Mouse (Mus musculus) stomach, postnatal 0 days (tissue): ENCODE data around the gene Hist1h3e.

Experiments
- CTCF ChIP-seq: IDR thresholded peaks from 2 replicates; pipeline ENCODE4 v1.5.1; 2016; ENCODE audit warnings: antibody characterized with exemption, low read depth, mild to moderate bottlenecking, moderate library complexity
- EP300 ChIP-seq: optimal IDR thresholded peaks from 2 replicates; pipeline ENCODE3; 2016; ENCODE audit warnings: antibody characterized with exemption

DNA sequence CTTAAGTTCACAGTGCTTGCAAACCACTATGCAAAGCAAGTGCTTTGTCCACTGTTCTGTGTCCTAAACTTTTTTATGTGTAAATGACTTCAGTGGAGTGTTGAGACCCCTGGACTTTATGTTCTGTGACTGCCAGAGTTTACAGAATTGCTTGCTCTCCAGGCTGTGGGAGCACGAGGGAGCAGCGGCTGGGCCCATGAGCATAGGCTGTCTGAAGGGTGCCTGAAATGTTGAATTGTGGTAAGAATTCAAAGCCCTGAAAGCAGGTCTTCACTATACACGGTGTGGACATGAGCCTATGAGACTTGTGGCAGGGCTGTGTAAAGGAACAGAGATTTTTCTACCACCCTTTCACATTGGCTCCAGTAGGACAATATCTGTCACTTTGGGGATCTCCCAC lies 49.5 kb upstream of the Hist1h3e start:
- TF ChIP-seq CTCF (no peak), EP300 (no peak)
